Mouse (Mus musculus) heart, embryonic 13.5 days (tissue): ENCODE measurements around the gene Stx4a. TPM values are rescaled to one million over a fixed set of nuclear protein-coding genes. Genes with fewer than 3 reads are reported as not detected.
"Not testable (repeated sequence)": the region's sequence is repeated elsewhere in the genome, so short reads cannot be mapped to it uniquely, and the experiment has no call there.

ENCODE experiments used
- ATAC-seq: fragments of 200-750 bp; cut with Nextera tagmentation; 2 replicates; pipeline ENCODE4 v1.8.0; 2017; ENCODE audit warnings: moderate TSS enrichment; ENCODE audit not compliant: insufficient number of reproducible peaks, low FRiP score, low TSS enrichment; ENCODE audit errors: extremely low read depth
- H3K27ac ChIP-seq: fragments of 300-500 bp; sonication (generic); replicated peaks from 2 replicates; pipeline ENCODE4 v1.5.1; 2015; ENCODE audit warnings: moderate library complexity, mild to moderate bottlenecking, inconsistent platforms
- H3K27me3 ChIP-seq: fragments of 300-500 bp; sonication (generic); replicated peaks from 2 replicates; pipeline ENCODE4 v1.6.1; 2015; ENCODE audit warnings: mild to moderate bottlenecking, inconsistent platforms
- H3K36me3 ChIP-seq: fragments of 300-500 bp; sonication (generic); 2 replicates; pipeline ENCODE4 v1.6.1; 2015; ENCODE audit warnings: mild to moderate bottlenecking, inconsistent platforms
- H3K4me1 ChIP-seq: fragments of 300-500 bp; sonication (generic); 2 replicates; pipeline ENCODE4 v1.6.1; 2015; ENCODE audit warnings: inconsistent platforms
- H3K4me2 ChIP-seq: fragments of 300-500 bp; sonication (generic); 2 replicates; pipeline ENCODE4 v1.6.1; 2015; ENCODE audit warnings: inconsistent platforms, mild to moderate bottlenecking, moderate library complexity
- H3K4me3 ChIP-seq: fragments of 300-500 bp; sonication (generic); 2 replicates; pipeline ENCODE4 v1.5.1; 2015; ENCODE audit warnings: moderate library complexity, mild to moderate bottlenecking, inconsistent platforms
- H3K9ac ChIP-seq: fragments of 300-500 bp; sonication (generic); 2 replicates; pipeline ENCODE4 v1.6.1; 2015; ENCODE audit warnings: inconsistent platforms, mild to moderate bottlenecking, moderate library complexity
- H3K9me3 ChIP-seq: fragments of 300-500 bp; sonication (generic); 2 replicates; pipeline ENCODE4 v1.6.1; 2016; ENCODE audit warnings: inconsistent platforms
- WGBS: fragments of 180-500 bp; shearing (Covaris S2); methylation state at CpG from one replicate; pipeline ENCODE4 v1.1.7; 2015; ENCODE audit warnings: mixed read lengths; 5-methylcytosine and 5-hydroxymethylcytosine counted together
- polyA plus RNA-seq: library from polyadenylated mRNA; unstranded; fragments of >200 nt; fragmentation: Nextera tagmentation; extraction: Ambion mirVana; gene quantifications from 2 replicates; pipeline ENCODE4 v1.2.1, GENCODE M21; 2015

Gene Stx4a
- polyA plus RNA-seq, result 39.2 and 48.9 TPM in 2 replicates

GRCm38 (mm10) chr7:127824176-127824871, at the start of gene Stx4a, which contains the start of gene Stx1b:
Gene Stx4a, plus strand, starts transcription at chr7:127824294.
Gene Stx1b, minus strand, starts transcription at chr7:127824549.
- Histone ChIP-seq H3K27me3 (peaks cover 10% of the 10 kb centered on the region; the same call in 1 of the 2 replicates), H3K4me1 (0 out of 2 replicates have a peak, but pooled peaks cover 14% of the 10 kb centered on the region), H3K4me2 (peak within 1 kb of the TSS; percentile 76), H3K9me3 (no peaks in the 10 kb centered on the region), H3K4me3 (peak within 1 kb of the TSS; percentile 60), H3K36me3 (no peaks in the 10 kb centered on the region), H3K27ac (no peak within 1 kb of the TSS), H3K9ac (peak within 1 kb of the TSS; percentile 83)
- 4% methylated on average over 35 of the region's 38 CpGs for WGBS
- ATAC-seq, result no peak; the same call in 1 of the 2 replicates

DNA sequence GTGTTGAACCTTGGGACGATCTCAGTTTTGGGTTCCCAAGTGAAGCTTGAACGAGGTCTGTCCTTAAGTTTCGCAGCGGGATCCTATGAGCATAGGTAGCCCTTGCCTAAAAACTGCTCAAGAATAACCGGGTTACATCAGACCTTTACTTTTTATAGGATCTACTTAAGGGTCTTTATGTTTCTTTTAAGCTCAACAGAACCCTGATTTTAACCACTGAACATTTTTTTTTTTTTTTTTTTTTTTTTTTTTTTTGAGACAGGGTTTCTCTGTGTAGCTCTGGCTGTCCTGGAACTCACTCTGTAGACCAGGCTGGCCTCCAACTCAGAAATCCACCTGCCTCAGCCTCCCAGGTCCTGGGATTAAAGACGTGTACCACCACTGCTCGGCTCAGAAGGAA, 48.3 kb upstream of the Stx4a start:
- H3K4me3 ChIP-seq, result peak overlapping the region; percentile 92
- H3K27ac ChIP-seq, result peak overlapping the region; percentile 99
- peaks cover 28% of the 10 kb centered on the region for H3K4me1 ChIP-seq
- H3K27me3 ChIP-seq, ATAC-seq, H3K9me3 ChIP-seq: not testable (repeated sequence)
- 73% methylated on average over 7 of the region's 7 CpGs for WGBS
- H3K4me2 ChIP-seq, result peak overlapping the region; percentile 95
- H3K9ac ChIP-seq, result peak overlapping the region; percentile 96
- peaks cover 26% of the 10 kb centered on the region for H3K36me3 ChIP-seq

DNA sequence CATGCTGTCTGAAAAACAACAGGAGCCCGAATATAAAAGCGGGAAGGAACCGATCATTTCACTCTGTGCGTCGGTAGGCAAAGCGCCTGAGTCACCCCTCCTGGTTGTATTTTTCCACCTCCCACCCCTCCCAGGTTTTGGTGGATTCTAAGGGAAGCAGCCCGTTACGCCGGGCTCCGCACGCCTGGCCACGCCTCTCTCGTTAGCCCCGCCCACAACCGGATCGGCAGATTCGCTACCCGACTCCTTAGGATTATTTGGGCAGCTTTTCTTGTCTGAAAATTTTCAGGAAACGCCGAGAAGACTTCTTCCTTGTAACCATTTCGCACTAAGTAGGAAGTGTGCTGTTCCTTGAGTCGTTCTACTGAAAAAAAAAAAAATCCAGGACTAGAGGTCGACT, 47.7 kb upstream of the Stx4a start, which contains the start of gene Setd1a:
Gene Setd1a (plus strand): TSS at position 245 of the 400 bp plus-strand sequence.
- Histone ChIP-seq H3K4me1 (peaks cover 22% of the 10 kb centered on the region), H3K9ac (peak within 1 kb of the TSS; percentile 96), H3K4me3 (peak within 1 kb of the TSS; percentile 92), H3K27ac (peak within 1 kb of the TSS; percentile 99), H3K27me3 (no peaks in the 10 kb centered on the region), H3K4me2 (peak within 1 kb of the TSS; percentile 95), H3K36me3 (peaks cover 32% of the 10 kb centered on the region), H3K9me3 (no peaks in the 10 kb centered on the region)
- peak; percentile 72 for ATAC-seq
- WGBS, result under 1% methylated on average over 23 of the region's 23 CpGs

- Histone ChIP-seq H3K9ac (peak overlapping the region; percentile 96), H3K4me1 (peaks cover 22% of the 10 kb centered on the region), H3K36me3 (peaks cover 38% of the 10 kb centered on the region), H3K27ac (peak overlapping the region; percentile 99), H3K27me3 (no peaks in the 10 kb centered on the region), H3K4me3 (peak overlapping the region; percentile 92), H3K4me2 (peak overlapping the region; percentile 95), H3K9me3 (no peaks in the 10 kb centered on the region)
- under 1% methylated on average over 61 of the region's 70 CpGs for WGBS
- peak; percentile 82 for ATAC-seq
Measured at GRCm38 (mm10) chr7:127776878-127777473, 47.1 kb upstream of the Stx4a start.

- peaks cover 22% of the 10 kb centered on the region for H3K4me1 ChIP-seq
- peak overlapping the region; percentile 96 for H3K9ac ChIP-seq
- peak overlapping the region; percentile 99 for H3K27ac ChIP-seq
- peaks cover 44% of the 10 kb centered on the region for H3K36me3 ChIP-seq
- H3K9me3 ChIP-seq, result no peaks in the 10 kb centered on the region
- H3K4me3 ChIP-seq, result peak overlapping the region; percentile 92
- whole genome bisulfite sequencing, result 3% methylated on average over 45 of the region's 66 CpGs
- peak overlapping the region; percentile 95 for H3K4me2 ChIP-seq
- peak; percentile 49 for ATAC-seq
- H3K27me3 ChIP-seq, result no peaks in the 10 kb centered on the region
Measured at GRCm38 (mm10) chr7:127777474-127778266, 46.4 kb upstream of the Stx4a start.

GRCm38 (mm10) chr7:127778350-127778749, 45.7 kb upstream of the Stx4a start:
- H3K9ac ChIP-seq, result peak overlapping the region; percentile 96
- no peak for ATAC-seq
- WGBS, result 73% methylated on average over 4 of the region's 4 CpGs
- H3K9me3 ChIP-seq, result no peaks in the 10 kb centered on the region
- peak overlapping the region; percentile 92 for H3K4me3 ChIP-seq
- peaks cover 50% of the 10 kb centered on the region for H3K36me3 ChIP-seq
- H3K4me2 ChIP-seq, result peak overlapping the region; percentile 95
- no peaks in the 10 kb centered on the region for H3K27me3 ChIP-seq
- H3K27ac ChIP-seq, result no peak overlapping the region
- peaks cover 22% of the 10 kb centered on the region for H3K4me1 ChIP-seq

- Histone ChIP-seq H3K36me3 (peaks cover 99% of the 10 kb centered on the region), H3K9ac (no peak within 1 kb of the TSS), H3K4me1 (no peaks in the 10 kb centered on the region), H3K4me3 (no peak within 1 kb of the TSS), H3K27ac (no peak within 1 kb of the TSS), H3K9me3 (no peaks in the 10 kb centered on the region), H3K27me3 (no peaks in the 10 kb centered on the region), H3K4me2 (no peak within 1 kb of the TSS)
- WGBS, result 98% methylated on average over 6 of the region's 7 CpGs
- ATAC-seq, result no peak
Measured at GRCm38 (mm10) chr7:127785308-127785707, 38.8 kb upstream of the Stx4a start, which contains the start of gene Gm49388. Gene Gm49388, plus strand, starts transcription at chr7:127785608.

DNA sequence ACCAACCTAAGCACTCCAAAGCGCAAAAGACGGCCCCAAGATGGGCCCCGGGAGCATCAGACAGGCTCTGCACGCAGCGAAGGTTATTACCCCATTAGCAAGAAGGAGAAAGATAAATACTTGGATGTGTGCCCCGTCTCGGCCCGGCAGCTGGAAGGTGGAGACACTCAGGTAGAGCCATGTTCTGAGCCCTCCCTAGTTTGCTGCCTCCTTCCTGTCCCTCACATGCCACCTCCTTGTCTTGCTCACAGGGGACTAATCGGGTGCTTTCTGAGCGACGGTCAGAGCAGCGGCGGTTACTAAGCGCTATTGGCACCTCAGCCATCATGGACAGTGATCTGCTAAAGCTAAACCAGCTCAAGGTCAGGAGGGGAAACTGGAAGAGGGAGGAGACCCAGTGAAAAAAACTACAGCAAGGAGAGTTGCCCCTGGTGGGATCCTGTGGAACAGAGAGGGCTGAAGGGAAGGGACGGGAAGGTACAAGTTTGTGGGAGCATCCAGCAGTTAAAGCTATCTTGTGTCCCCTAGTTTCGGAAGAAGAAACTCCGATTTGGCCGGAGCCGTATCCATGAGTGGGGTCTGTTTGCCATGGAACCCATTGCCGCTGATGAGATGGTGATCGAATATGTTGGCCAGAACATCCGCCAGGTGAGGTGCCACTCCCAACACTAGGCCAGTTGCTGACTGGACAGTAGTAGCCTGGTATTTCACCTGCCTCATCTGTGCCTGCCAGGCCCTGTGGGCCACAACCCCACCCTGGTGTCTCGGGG, 26.8 kb upstream of the Stx4a start:
- H3K36me3 ChIP-seq, result peaks cover 85% of the 10 kb centered on the region
- H3K27me3 ChIP-seq, result no peaks in the 10 kb centered on the region
- H3K27ac ChIP-seq, result no peak overlapping the region
- peaks cover 13% of the 10 kb centered on the region for H3K4me1 ChIP-seq
- no peak for ATAC-seq
- no peaks in the 10 kb centered on the region for H3K9me3 ChIP-seq
- no peak overlapping the region for H3K4me2 ChIP-seq
- WGBS, result 89% methylated on average over 23 of the region's 23 CpGs
- H3K4me3 ChIP-seq, result no peak overlapping the region
- H3K9ac ChIP-seq, result no peak overlapping the region

GRCm38 (mm10) chr7:127798591-127798990, 25.5 kb upstream of the Stx4a start:
- no peak for ATAC-seq
- Histone ChIP-seq H3K4me3 (no peak overlapping the region), H3K36me3 (peaks cover 83% of the 10 kb centered on the region), H3K27ac (no peak overlapping the region), H3K27me3 (no peaks in the 10 kb centered on the region), H3K9ac (no peak overlapping the region), H3K9me3 (no peaks in the 10 kb centered on the region), H3K4me1 (peaks cover 13% of the 10 kb centered on the region), H3K4me2 (no peak overlapping the region)
- WGBS, result 89% methylated on average over 4 of the region's 4 CpGs

DNA sequence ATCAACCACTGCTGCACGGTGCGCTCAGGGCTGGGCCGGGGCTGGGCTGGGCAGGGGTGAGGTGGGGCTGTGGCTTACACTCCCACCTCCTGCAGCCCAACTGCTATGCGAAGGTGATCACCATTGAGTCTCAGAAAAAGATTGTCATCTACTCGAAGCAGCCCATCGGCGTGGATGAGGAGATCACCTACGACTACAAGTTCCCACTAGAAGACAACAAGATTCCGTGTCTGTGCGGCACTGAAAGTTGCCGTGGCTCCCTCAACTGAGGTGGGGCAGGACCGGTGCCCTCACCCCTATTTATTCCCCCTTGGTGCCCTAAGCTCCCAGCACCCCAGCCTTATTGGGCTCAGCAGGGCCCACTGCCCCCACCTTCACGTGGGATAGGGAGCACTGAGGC, 24.9 kb upstream of the Stx4a start:
- Histone ChIP-seq H3K9me3 (no peaks in the 10 kb centered on the region), H3K27ac (no peak overlapping the region), H3K36me3 (peaks cover 77% of the 10 kb centered on the region), H3K27me3 (no peaks in the 10 kb centered on the region), H3K4me1 (peaks cover 13% of the 10 kb centered on the region), H3K4me3 (no peak overlapping the region), H3K4me2 (no peak overlapping the region), H3K9ac (no peak overlapping the region)
- ATAC-seq, result no peak
- 87% methylated on average over 13 of the region's 13 CpGs for WGBS
